Mouse (Mus musculus): ENCODE measurements around the gene Il5.

GRCm38 (mm10) chr11:53761284-53761683 is 40.7 kb downstream of the Il5 start:
- TF ChIP-seq CHD2 (IDR thresholded peaks at IDR 0.05; ENCODE audit: low read depth, low read length) (no peak), ZC3H11A (IDR thresholded peaks at IDR 0.05; ENCODE audit: borderline replicate concordance, low read depth, low read length) (no peak), ZNF384 (IDR thresholded peaks at IDR 0.05; ENCODE audit: low read depth, low read length) (no peak), HCFC1 (IDR thresholded peaks at IDR 0.05; ENCODE audit: borderline replicate concordance, insufficient read depth, low read length) (no peak)
